Mouse (Mus musculus) layer of hippocampus, adult 18-20 months (tissue): ENCODE results near the gene Gtf2a1l. TPM values are rescaled to one million over a fixed set of nuclear protein-coding genes. Genes with fewer than 3 reads are reported as not detected.

Source experiments
- DNase-seq, 2 experiments: peaks; one replicate each; pipeline ENCODE4 v3.0.0; 2022; ENCODE audit warnings: low spot score in 2 of 2
- long read RNA-seq: library from polyadenylated mRNA; stranded (forward); transcript quantifications from one replicate; pipeline ENCODE4 v2.0.0, GENCODE M21; 2021
- total RNA-seq, 2 experiments: library from RNA; stranded (reverse); gene quantifications; 2 replicates each; pipeline ENCODE4 v1.2.3; 2021

Gtf2a1l gene
- total RNA-seq: under 1 TPM in 1 of 2 experiments, not detected in 1; 0.35 TPM
- long read RNA-seq: 0 reads

GRCm38 (mm10) chr17:88668452-88668851 is at the start of gene Gtf2a1l:
Gene Gtf2a1l, plus strand, starts transcription at chr17:88668660.
- DNase-seq: peak; percentile 68 to 76

- no peak for DNase-seq
Measured at GRCm38 (mm10) chr17:88620935-88621334, 47.5 kb upstream of the Gtf2a1l start.

- no peak for DNase-seq
Measured at GRCm38 (mm10) chr17:88621374-88621773, 47.1 kb upstream of the Gtf2a1l start.

- no peak for DNase-seq
Measured at GRCm38 (mm10) chr17:88622711-88623110, 45.7 kb upstream of the Gtf2a1l start.

- no peak for DNase-seq
Measured at GRCm38 (mm10) chr17:88624386-88624785, 44.1 kb upstream of the Gtf2a1l start.

DNA sequence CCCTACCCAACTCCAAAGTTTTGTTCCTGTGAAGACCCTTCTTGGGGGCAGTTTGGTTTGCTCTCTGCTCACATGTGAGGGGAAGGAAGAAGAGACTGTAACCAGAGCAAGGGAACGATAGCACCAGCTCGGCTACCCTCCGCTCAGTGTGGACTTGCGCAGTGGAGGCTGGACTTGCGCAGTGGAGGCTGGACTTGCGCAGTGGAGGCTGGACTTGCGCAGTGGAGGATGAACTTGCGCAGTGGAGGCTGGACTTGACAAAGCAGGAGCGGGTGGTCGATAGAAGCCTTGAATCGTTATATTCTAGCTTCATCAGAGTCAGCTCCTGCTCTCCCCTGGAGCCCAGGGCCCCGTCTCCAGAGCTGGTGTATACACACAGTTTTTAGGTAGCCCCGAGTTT is 43.1 kb upstream of the Gtf2a1l start:
- DNase-seq: no peak

GRCm38 (mm10) chr17:88625931-88626330 is 42.5 kb upstream of the Gtf2a1l start:
- no peak for DNase-seq

- no peak for DNase-seq
Measured at GRCm38 (mm10) chr17:88626347-88626811, 42.1 kb upstream of the Gtf2a1l start.

GRCm38 (mm10) chr17:88627150-88627549 is 41.3 kb upstream of the Gtf2a1l start:
- DNase-seq: no peak

GRCm38 (mm10) chr17:88628676-88629380 is 39.6 kb upstream of the Gtf2a1l start:
- DNase-seq: peak in 1 of 2 experiments; percentile 36

DNA sequence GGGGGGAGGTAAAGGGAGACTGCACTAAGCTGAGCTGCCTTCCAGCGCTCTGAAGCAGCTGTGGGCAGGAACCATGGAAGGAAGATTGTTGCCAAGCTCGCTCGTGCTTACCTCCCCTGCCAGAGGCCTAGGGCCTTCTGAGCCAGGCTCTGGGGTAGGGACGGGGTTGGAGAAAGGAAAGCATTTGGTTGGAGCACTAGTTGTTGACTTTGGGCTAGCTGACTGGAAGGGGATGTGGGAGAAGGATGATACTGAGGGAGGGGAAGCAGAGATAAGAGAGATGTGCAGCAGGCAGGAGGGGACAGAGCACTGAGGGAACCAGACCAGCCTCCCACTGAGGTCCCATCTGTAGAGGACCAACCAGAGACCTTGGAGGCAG is 39.1 kb upstream of the Gtf2a1l start:
- no peak for DNase-seq

GRCm38 (mm10) chr17:88629931-88630553 is 38.4 kb upstream of the Gtf2a1l start:
- peak in 1 of 2 experiments; percentile 16 for DNase-seq

- no peak for DNase-seq
Measured at GRCm38 (mm10) chr17:88630554-88630948, 37.9 kb upstream of the Gtf2a1l start.

GRCm38 (mm10) chr17:88632631-88633030 is 35.8 kb upstream of the Gtf2a1l start:
- no peak for DNase-seq

- no peak for DNase-seq
Measured at GRCm38 (mm10) chr17:88636076-88636475, 32.4 kb upstream of the Gtf2a1l start.

- no peak for DNase-seq
Measured at GRCm38 (mm10) chr17:88636587-88636986, 31.9 kb upstream of the Gtf2a1l start.

- peak; percentile 30 to 86 for DNase-seq
Measured at GRCm38 (mm10) chr17:88641012-88641411, 27.4 kb upstream of the Gtf2a1l start.

DNA sequence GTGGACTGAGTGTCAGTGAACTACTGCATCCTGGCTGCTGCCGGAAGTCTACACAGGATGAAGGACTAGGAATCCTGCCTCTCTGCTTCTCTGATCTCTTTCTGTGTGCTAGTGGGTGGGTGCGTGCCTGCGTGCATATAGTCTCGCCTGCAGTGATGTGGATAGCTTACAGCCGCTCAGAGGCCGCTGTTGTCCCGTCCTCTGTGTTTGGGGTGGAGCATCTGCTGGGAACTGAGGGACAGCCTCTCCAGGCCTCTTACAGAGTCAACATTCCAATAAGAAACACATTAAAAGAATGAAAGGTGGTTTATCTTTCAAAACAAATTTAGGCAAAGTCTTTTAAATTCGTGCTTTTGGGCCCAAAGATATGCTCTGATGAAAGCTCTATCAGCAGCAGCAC is 26.6 kb upstream of the Gtf2a1l start:
- no peak for DNase-seq

DNA sequence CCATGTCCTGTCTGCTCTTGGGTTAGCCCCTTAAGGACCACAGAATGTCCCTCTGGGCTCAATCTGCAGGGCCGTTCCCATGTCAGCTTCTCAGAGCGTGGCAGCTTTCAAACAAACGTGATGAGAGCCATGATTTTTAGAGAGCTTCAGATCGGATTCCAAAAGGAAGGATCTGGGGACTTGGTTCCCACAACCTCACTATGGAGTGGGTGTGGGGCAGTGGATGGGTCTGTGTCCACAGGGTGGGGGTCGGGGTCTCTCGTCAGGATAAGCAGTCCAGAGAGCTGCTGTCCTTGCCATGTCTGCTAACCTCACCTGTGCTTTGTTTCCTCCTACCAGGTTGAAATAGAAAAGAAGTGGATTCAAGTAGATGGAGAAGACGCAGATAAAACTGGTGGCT is 23.6 kb upstream of the Gtf2a1l start:
- no peak for DNase-seq

GRCm38 (mm10) chr17:88645299-88645698 is 23.2 kb upstream of the Gtf2a1l start:
- no peak for DNase-seq

GRCm38 (mm10) chr17:88647149-88647548 is 21.3 kb upstream of the Gtf2a1l start:
- DNase-seq: no peak

- DNase-seq: peak; percentile 55 to 91
Measured at GRCm38 (mm10) chr17:88652010-88652409, 16.4 kb upstream of the Gtf2a1l start.
